Mouse (Mus musculus) urinary bladder, postnatal 4 days (tissue): ENCODE measurements at regions not wholly inside any gene's neighbourhood (a gene's known extent, or its start where the extent isn't known, plus 50 kb on each side); places are given as distances from the start of the nearest gene placed in this dataset.

Source experiments
- DNase-seq, 2 experiments: peaks; one replicate each; pipeline ENCODE4 v3.0.0; 2021 to 2022; ENCODE audit warnings: low spot score in 2 of 2

DNA sequence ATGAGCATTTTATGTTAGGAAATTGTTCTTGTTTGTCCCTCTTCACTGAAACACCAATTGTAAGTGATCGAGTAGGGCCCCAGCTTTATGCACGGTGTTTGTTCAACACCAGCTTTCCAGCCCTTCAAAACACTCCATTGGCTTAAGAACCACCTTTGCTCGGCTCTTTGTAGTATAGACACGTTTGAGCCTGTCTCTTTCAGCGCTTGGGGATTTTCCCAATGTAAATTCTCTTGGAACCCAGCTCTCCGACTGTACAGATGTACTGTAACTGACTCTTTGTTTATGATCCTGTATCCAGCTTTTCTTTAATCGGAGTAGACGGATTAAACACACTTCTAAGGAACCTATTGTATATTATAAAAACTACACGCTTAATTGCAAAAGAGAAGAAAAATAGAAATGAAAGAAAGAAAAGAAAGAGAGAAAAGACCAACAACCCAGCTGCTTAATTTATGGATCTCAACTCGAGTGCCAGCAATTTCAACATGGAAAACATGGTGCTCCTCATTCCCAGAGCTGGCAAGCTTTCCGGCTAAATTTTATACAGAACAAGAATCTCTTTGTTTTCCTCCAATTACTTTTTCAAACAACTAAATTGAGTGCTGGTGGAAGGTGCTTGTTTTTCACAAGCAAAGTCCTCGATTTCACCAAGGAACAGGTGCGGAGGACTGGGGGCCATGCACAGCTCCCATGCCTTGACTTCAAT is 430.4 kb downstream of the Adgrl2 start:
- DNase-seq, result no peak

- no peak for DNase-seq
These were observed 431.7 kb downstream of the Adgrl2 start for GRCm38 (mm10) chr3:148558592-148559157.

DNA sequence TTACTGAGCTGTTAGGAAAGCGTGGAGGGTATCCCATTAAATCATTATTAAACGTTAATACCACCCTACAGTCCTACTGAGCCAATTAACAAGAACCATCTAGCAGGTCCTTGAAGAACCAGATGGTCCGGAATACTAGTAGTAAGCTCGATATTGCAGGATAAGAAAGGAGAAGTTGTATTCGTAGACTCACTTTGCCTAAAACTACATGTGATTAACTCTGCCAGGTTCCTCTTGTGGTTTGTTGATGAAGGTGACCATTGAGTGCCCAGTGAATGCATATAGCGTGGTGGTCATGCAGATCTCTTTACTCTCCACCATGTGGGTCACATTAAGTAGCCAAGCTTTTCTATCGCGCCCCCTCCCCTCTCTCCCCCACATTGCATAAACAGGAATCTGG is 435.0 kb downstream of the Adgrl2 start:
- no peak for DNase-seq

DNA sequence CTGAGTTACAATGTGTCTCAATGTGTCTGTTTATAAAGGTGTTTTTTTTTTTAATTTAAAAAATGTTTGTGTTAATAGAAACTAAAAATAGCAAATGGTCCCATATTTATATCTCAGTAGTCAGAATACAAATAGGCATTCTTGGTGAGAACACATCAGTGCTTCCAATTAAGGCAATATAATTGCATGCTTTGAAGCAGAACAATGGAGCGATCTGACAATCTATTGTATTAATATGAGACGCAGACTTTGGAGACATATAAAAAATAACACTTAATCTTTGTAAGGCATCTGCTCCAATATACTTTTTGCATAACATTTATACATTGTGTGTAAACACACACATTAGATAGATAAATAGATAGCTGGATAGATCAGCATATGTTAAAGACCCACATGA is 439.6 kb downstream of the Adgrl2 start:
- no peak for DNase-seq

- DNase-seq, result no peak
These were observed 445.4 kb downstream of the Adgrl2 start for GRCm38 (mm10) chr3:148544929-148545328.

DNA sequence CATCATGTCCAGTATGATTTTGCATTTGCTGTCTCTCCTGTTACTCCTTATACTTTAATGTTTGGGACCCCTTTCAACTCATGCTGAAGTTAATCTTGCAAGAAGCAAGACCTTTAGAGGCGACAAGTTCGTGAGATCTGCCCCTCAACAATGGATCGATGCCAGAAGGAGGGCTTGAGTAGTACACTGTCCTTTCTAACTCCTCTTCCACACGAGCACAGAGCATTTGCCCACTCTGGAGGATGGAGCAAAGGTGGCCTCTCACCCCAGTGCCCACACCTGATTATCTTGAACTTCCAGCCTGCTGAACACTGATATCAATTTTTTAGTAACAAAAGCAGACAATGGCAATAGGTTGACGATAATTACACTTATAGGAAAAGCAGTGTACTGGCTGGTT is 448.1 kb downstream of the Adgrl2 start:
- DNase-seq, result no peak

DNA sequence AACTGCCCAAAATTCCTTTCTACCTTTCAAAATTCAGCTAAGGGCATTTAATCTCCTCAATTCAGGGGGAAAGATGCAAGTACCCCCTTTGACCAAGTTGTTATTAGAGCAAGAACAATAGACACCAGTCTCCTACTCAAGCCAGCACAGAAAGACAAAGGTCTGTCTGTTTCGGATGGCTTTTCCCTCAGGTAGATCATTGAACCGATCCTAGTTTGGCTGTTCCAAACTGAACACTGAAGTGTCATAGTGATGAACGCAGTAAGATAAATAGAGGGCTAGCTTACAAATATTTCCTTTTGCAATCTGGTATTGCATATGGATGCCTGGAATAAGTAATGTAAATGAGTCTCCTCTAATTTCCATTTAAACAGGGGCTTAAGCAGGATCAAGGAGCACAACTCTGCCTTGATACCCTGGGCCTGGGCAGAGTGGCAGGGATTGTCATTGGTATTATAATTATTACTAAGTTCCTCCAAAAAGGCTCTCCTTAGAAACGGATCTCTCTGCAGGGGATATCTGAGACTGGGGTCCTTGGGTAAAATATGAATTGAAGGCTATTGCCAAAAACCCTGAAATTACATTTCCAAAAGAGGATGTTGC is 452.6 kb downstream of the Adgrl2 start:
- no peak for DNase-seq

DNA sequence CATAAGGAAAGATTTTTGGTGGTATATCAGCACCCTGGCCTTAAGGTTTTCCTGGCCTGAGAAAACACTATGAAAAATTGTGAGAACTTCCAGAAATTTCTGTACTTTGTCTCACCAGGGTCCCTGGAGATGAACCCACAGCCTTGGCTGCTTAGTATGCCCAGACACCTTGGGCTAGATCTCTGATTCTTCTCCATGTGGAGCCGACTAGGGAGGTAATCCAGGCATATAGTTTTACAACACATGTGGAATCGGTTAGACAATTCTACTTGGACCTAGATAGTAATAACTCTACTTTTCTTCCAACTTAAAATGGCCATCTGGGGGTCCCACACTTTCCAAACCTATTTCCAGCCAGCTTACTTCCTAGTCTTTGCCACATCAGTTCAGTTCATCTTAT is 460.5 kb downstream of the Adgrl2 start:
- DNase-seq, result no peak

- DNase-seq, result no peak
These were observed 480.0 kb downstream of the Adgrl2 start for GRCm38 (mm10) chr3:148510381-148510780.

DNA sequence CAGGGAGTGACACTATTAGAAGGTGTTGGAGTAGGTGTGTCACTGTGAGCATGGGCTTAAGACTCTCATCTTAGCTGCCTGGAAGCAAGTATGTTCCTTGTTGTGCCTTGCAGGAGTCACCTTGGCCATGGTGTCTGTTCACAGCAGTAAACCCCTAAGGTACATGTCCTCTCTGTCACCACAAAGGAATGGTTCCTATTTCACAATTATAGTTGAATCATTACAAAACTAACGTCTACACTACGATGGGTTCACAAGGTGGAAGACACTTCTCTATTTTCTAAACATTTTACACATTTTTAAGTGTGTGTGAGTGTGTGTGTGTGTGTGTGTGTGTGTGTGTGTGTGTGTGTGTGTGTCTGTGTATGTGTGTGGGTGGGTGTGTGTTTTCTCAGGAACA is 485.4 kb downstream of the Adgrl2 start:
- DNase-seq, result no peak

GRCm38 (mm10) chr3:148503432-148503831 is 486.9 kb downstream of the Adgrl2 start:
- DNase-seq, result no peak

DNA sequence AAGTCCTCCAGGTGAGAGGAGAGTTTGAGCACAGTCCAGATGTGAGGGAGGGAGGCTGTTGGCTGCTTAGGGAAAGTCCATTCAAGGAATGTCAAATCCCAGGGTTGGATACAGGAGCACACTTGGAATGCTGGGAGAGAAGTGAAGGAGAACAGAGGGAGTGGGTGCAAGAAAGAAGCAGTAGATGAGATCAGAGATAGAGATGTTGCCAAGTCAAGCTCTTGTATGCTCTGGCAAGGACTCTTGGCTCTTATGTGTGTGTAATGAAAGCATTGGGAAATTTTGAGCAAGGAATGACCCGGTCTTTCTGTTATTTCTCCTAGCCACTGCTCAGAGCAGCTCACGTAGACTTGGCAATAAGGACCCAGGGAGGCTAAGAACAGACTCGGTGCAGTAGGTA is 488.6 kb downstream of the Adgrl2 start:
- no peak for DNase-seq

DNA sequence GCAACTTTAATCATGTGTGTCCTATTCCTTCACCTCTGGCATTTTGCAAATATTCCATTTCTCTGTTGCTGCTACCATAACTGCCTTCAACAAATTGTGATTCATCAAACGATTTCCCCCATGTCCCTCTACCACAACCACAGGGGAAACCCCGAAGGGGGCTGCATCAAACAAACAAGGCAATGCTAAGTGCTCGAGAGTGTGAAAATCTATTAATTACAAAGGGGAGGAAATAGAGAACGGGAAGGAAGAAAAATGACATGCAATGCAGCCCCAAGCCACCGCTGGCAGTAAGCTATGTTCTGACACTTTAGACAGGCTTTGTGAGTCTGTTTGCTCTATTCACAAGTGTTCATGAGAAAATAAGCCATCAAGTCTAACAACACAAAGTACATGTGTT is 493.7 kb downstream of the Adgrl2 start:
- DNase-seq, result no peak

DNA sequence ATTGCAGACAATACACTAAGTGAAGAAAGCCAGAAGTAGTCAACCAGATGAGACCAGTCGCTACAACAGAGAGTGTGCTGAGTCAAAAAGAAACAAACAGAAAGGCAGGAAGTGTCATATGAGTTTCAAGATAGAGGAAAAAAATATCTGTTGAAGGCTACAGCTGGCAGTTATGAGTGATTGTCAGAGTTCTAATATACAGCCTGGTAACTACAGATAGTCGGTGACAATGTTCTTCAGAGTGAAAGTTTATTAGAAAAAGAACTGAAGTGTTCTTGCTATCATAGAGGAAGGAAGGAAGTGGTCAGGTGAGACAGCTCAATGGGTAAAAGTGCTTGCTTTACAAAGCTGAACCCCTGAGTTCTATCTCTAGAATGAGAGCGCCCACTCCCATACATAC is 499.1 kb downstream of the Adgrl2 start:
- DNase-seq, result no peak

GRCm38 (mm10) chr3:148489201-148489600 is 501.2 kb downstream of the Adgrl2 start:
- DNase-seq, result no peak

GRCm38 (mm10) chr3:148487949-148488348 is 502.4 kb downstream of the Adgrl2 start:
- DNase-seq, result no peak

GRCm38 (mm10) chr3:148475862-148476261 is 514.5 kb downstream of the Adgrl2 start:
- DNase-seq, result no peak

GRCm38 (mm10) chr3:148472943-148473444 is 517.4 kb downstream of the Adgrl2 start:
- no peak for DNase-seq

- DNase-seq, result no peak
These were observed 524.9 kb downstream of the Adgrl2 start for GRCm38 (mm10) chr3:148465456-148465855.

- no peak for DNase-seq
These were observed 527.6 kb downstream of the Adgrl2 start for GRCm38 (mm10) chr3:148462791-148463190.

DNA sequence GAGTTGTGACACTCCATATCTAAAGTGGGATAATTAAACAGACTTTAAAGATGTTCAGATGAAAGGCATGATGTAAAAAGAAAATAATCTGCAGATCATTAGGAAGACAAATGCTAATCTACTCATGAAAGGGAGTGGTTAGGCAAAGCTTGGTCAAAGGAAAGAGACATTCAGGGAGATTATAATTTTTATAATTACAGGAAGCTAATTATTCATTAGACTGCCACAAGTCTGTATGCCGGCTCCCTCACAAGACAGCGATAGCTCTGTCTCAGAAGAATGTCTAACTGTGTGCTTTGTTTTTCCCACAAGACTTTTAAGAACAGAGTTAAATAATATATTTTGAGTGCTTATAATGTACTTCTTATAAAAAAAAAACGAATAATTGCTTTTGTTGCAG is 541.5 kb downstream of the Adgrl2 start:
- DNase-seq, result no peak

DNA sequence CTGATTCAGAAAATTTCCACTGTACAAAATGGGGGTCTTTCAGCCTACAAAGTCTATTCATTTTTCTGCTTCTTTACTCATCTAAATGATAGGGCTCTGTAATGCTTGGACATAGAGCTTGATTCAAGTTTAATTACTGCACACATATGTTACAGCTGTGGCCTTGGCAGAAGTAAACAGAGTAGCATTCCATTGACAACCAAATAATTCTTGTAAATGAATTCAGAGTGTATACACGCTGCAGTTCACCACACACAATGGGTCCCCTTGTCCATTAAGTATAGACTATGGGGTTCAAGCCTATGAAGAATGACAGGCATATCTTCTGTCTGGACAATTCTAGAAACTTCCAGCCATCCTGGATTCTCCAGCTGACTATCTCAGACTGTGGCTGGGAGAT is 541.9 kb downstream of the Adgrl2 start:
- no peak for DNase-seq

GRCm38 (mm10) chr3:148446845-148447244 is 543.5 kb downstream of the Adgrl2 start:
- no peak for DNase-seq
